Mouse (Mus musculus): ENCODE measurements around the gene Vps37c.

Vps37c gene

GRCm38 (mm10) chr19:10685081-10685480 lies 3.5 kb upstream of the Vps37c start:
- ATAC-seq (ENCODE audit: insufficient number of reproducible peaks, low FRiP score, low TSS enrichment), result no peak

- no peak for ATAC-seq (ENCODE audit: insufficient number of reproducible peaks, low FRiP score, low TSS enrichment)
Observed at GRCm38 (mm10) chr19:10685727-10686126, 2.8 kb upstream of the Vps37c start.

GRCm38 (mm10) chr19:10689470-10690166 lies 1.1 kb downstream of the Vps37c start:
- no peak for ATAC-seq (ENCODE audit: insufficient number of reproducible peaks, low FRiP score, low TSS enrichment)

GRCm38 (mm10) chr19:10690336-10690735 lies 1.8 kb downstream of the Vps37c start:
- no peak for ATAC-seq (ENCODE audit: insufficient number of reproducible peaks, low FRiP score, low TSS enrichment)

GRCm38 (mm10) chr19:10691121-10691520 lies 2.6 kb downstream of the Vps37c start:
- ATAC-seq (ENCODE audit: insufficient number of reproducible peaks, low FRiP score, low TSS enrichment), result no peak

- no peak for ATAC-seq (ENCODE audit: insufficient number of reproducible peaks, low FRiP score, low TSS enrichment)
Observed at GRCm38 (mm10) chr19:10691660-10692059, 3.1 kb downstream of the Vps37c start.

- no peak for ATAC-seq (ENCODE audit: insufficient number of reproducible peaks, low FRiP score, low TSS enrichment)
Observed at GRCm38 (mm10) chr19:10692361-10692760, 3.8 kb downstream of the Vps37c start.

- no peak for ATAC-seq (ENCODE audit: insufficient number of reproducible peaks, low FRiP score, low TSS enrichment)
Observed at GRCm38 (mm10) chr19:10693926-10694682, 5.6 kb downstream of the Vps37c start.

- no peak for ATAC-seq (ENCODE audit: insufficient number of reproducible peaks, low FRiP score, low TSS enrichment)
Observed at GRCm38 (mm10) chr19:10695801-10696200, 7.3 kb downstream of the Vps37c start.

- ATAC-seq (ENCODE audit: insufficient number of reproducible peaks, low FRiP score, low TSS enrichment), result no peak
Observed at GRCm38 (mm10) chr19:10698131-10698991, 9.8 kb downstream of the Vps37c start.

GRCm38 (mm10) chr19:10699851-10700250 lies 11.3 kb downstream of the Vps37c start:
- ATAC-seq (ENCODE audit: insufficient number of reproducible peaks, low FRiP score, low TSS enrichment), result no peak

- peak; percentile 38; the same call in 1 of the 2 replicates for ATAC-seq (ENCODE audit: insufficient number of reproducible peaks, low FRiP score, low TSS enrichment)
Observed at GRCm38 (mm10) chr19:10701013-10701726, 12.6 kb downstream of the Vps37c start.

- no peak for ATAC-seq (ENCODE audit: insufficient number of reproducible peaks, low FRiP score, low TSS enrichment)
Observed at GRCm38 (mm10) chr19:10702125-10702524, 13.6 kb downstream of the Vps37c start.

GRCm38 (mm10) chr19:10703470-10703869 lies 14.9 kb downstream of the Vps37c start:
- no peak for ATAC-seq (ENCODE audit: insufficient number of reproducible peaks, low FRiP score, low TSS enrichment)

GRCm38 (mm10) chr19:10707087-10707875 lies 18.7 kb downstream of the Vps37c start:
- ATAC-seq (ENCODE audit: insufficient number of reproducible peaks, low FRiP score, low TSS enrichment), result no peak

- no peak for ATAC-seq (ENCODE audit: insufficient number of reproducible peaks, low FRiP score, low TSS enrichment)
Observed at GRCm38 (mm10) chr19:10707881-10708280, 19.3 kb downstream of the Vps37c start.

- no peak for ATAC-seq (ENCODE audit: insufficient number of reproducible peaks, low FRiP score, low TSS enrichment)
Observed at GRCm38 (mm10) chr19:10708900-10709299, 20.4 kb downstream of the Vps37c start.

- ATAC-seq (ENCODE audit: insufficient number of reproducible peaks, low FRiP score, low TSS enrichment), result peak; percentile 77
Observed at GRCm38 (mm10) chr19:10709360-10710087, 21.0 kb downstream of the Vps37c start.

GRCm38 (mm10) chr19:10710088-10710511 lies 21.6 kb downstream of the Vps37c start:
- peak; percentile 45; the same call in 1 of the 2 replicates for ATAC-seq (ENCODE audit: insufficient number of reproducible peaks, low FRiP score, low TSS enrichment)

All from cerebellum, adult (tissue).